Mouse (Mus musculus): Measurements from ENCODE around the gene Pfas. TPM values are rescaled to one million over a fixed set of nuclear protein-coding genes. Genes with fewer than 3 reads are reported as not detected.
"Not testable (repeated sequence)": the region's sequence is repeated elsewhere in the genome, so short reads cannot be mapped to it uniquely, and the experiment has no call there.

The Pfas gene
- total RNA-seq, 2 experiments from 2014 or later = 26.1 to 26.2 TPM

DNA sequence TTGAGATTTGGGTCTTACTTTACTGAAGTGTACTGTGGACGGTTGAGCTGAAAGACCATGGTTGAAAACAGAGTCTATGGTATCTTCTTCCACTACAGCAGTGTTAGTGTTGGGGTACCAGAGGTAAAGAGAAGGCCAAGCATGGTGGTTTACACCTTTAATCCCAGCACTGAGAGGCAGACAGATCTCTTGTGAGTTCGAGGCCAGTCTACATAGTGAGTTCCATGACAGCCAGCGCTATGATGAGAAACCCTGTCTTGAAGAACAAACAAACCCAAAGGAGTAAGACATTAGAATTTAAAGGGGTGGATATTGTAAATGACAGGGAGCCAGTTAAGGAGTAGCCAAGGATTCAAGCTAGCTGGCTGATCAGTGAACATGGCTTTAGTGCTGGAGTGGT, 8.5 kb upstream of the Pfas start:
- DNase-seq (ENCODE audit: low spot score in 2 of 2) = no peak

DNA sequence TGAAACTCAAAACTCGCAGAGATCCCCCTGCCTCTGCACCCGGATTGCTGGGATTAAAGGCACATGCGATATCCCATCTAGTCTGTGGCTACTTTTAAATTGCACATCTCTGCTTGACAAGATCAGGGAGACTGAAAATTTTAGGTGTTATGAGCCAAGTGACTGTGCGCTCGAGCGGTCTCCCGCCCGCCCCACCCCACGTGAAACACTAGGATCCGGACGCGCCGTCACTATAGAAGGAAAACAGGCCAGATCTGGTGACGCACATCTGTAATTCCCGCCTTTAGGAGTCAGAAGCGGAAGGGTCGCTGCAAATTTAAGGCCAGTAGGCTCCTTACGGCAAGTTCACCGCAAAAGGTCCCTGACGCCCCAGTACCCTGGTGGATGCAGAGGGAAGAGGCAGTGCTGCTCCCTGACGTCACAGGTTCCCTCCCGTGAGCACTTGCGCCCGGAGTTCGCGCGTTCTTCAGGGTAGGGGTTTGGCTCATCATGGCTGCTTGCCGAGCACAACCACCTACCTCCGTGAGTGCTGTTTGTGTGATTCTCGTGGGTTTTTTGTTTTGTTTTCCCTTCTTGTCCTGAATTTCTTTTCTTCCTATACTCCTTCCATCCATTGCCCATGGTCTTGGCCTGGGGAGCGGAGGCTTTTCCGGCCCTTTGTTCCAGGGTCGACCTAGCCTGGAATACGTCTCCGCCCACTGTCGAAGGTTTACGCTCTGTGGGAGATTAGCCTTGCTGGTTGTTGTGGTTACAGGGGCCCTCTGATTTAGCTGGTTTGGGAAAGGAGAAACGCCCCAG, 7.6 kb upstream of the Pfas start, which contains the start of gene Ctc1:
Gene Ctc1, plus strand, starts transcription at position 268 of the 798 bp plus-strand sequence.
- DNase-seq (ENCODE audit: low spot score in 2 of 2) = peak; percentile 91 to 92

DNA sequence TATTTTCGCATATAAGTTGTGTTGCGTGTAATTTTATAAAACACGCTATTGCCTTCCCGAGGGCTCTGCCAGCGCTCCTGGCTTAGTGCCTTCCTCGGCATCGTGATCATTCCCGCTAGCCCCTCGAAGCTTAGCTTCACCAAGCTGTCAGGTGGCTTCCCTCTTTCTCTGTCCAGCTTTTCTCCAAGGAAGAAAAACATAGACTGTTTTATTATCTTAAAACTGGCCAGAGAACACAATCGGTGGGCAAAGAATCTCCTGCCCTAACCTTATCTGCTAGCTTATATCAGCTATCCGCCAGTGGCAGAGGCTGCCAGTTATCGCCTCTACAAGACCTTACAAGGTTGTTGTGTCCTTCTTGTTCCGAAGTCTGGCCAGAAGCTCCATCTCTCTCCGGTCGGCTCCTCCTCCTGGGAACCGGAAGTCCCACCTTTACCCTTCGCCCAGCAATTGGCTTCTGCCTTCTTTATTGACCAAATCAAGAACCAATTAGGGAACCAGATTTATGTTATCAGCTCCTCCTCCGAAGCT, 3.9 kb upstream of the Pfas start:
- DNase-seq (ENCODE audit: low spot score in 2 of 2) = peak; percentile 83 to 86

DNA sequence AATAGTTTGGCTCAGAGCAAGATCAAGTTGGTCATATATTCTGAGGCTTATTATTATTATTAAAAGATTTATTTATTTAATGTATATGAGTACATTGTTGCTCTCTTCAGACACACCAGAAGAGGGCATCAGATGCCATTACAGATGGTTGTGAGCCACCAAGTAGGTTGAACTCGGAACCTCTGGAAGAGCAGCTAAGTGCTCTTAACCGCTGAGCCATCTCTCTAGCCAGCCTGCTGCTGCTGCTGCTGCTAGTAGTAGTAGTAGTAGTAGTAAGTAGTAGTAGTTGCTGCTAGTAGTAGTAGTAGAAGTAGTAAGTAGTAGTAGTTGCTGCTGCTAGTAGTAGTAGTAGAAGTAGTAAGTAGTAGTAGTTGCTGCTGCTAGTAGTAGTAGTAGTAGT, 3.2 kb upstream of the Pfas start:
- DNase-seq (ENCODE audit: low spot score in 2 of 2) = not testable (repeated sequence)

DNA sequence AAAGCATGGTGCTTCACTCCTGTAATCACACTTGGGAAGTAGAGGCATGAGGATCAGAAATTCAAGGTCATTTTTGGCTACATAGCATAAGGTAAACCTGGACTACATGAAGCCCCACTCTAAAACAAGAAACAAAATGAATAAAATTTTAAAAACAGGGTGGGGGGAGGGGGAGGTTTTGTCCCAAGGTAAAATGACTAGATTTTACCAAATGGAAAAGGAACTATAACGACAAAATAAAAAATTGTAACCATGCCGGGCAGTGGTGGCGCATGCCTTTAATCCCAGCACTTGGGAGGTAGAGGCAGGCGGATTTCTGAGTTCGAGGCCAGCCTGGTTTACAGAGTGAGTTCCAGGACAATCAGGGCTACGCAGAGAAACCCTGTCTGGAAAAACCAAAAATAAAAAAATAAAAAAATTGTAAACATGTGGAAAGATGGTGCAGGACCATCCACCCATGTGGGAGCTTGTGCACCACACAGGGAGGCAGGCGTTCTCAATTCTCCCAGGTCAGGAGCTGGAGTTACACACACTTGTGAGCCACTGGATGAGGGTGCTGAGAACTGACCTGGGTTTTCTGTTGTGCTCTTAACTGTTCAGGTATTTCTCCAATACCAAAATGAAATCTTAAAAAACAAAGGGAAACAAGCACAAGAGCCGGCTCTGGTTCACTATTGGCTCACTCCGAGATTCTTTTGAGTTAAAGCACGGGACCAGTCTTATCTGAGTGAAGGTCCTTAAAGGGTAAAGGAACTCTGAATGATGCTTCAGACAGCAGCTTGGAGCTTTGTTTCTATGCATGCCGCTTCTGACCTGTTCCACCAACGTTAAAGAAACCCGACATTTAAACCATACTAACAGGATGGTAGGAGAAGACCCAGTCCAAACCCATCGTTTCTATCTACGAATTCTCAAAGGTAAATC, 2.4 kb upstream of the Pfas start:
- no peak for DNase-seq (ENCODE audit: low spot score in 2 of 2)

DNA sequence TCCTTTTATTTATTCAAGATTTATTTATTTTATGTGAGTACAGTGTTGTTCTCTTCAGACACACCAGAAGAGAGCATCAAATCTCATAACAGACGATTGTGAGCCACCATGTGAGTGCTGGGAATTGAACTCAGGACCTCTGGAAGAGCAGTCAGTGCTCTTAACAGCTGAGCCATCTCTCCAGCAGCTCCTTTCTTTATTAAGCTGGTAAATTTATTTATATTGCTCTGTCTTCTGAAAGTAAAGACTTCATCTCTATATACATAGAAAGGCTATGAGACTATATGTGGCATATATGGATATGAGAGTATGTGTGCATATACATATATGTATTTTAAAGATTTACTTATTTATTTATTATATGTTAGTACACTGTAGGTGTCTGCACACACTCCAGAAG, 1.2 kb upstream of the Pfas start:
- DNase-seq (ENCODE audit: low spot score in 2 of 2) = no peak

DNA sequence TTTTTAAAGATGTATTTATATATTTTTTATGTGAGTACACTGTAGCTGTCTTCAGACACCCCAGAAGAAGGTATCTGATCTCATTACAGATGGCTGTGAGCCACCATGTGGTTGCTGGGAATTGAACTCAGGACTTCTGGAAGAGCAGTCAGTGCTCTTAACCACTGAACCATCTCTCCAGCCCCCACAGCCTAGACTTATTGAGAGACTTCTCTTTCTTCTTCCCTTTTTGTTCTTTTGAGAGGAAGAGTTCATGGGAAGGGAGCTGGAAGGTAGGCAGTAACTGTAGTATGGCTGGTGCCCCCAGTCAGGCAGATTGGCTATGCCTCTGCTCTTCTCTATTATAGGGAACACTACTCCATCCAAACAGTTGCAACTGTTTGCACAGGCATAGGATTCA, 1.7 kb downstream of the Pfas start:
- DNase-seq (ENCODE audit: low spot score in 2 of 2) = not testable (repeated sequence)

DNA sequence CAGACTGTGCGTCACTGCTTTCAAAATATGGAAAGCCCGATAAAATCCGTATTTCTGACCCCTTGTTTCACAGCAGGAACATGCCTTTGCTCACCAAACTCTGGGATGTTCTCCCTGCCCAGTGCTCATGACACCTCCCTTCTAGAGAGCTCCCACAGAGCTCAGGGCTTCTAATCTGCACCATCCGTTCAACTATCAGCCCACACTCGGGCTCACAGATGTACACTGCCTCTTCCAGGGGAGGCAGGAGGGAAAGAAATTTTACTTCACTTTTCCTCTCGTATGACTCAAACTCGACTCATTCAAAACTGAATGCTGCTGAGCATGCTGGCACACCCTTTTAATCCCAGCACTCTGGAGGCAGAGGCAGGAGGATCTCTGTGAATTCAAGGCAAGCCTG, 3.1 kb downstream of the Pfas start:
- no peak for DNase-seq (ENCODE audit: low spot score in 2 of 2)

DNA sequence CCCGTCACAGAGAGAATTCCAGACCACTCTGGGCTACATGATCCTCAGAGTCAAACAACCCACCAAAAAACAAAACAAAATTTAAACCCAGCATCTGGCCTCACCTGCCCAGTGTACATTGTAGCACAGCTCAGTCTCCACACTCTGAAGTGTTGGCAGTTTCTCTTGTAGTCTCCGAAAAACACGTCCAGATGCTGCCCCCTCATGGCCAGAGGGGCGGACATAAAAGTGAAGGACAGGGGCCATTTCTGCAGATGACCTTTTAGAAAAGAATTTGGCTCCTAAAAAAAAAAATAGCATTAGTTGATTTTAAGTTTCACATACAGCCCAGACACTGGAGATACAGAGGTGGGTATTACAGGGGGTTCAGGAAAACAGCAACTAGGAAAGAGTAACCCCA, 4.7 kb downstream of the Pfas start:
- no peak for DNase-seq (ENCODE audit: low spot score in 2 of 2)

DNA sequence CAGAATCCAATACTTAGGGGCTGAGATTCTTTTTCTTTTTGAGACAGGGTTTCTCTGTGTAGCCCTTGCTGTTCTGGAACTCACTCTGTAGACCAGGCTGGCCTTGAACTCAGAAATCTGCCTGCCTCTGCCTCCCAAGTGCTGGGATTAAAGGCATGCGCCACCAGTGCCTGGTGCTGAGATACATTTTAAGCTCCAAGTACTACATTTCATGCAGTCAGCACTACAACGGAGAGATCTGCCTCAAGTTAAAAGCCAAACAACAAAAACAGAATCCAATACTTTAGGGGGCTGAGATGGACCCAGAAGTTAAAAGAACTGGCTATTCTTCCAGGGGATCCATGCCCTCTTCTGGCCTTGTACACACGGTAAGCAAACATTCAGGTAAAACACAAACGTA, 5.5 kb downstream of the Pfas start:
- DNase-seq (ENCODE audit: low spot score in 2 of 2) = not testable (repeated sequence)

DNA sequence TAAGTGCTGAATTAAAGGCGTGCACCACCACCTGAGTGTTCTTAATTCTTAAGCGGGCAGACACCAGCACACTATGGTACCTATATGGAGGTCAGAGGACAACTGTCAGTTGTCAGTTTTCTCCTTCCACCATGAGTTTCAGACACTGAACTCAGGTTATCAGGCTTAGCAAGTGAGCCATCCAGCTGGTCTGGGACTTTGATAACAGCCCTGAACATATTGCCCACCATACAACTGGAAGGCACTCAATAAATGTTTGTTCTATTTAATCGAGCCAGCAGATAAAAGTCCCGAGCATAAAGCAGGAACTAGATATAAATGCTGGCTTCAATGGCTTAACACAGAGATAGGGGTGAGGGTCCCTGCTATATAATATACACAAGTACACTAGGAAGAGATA, 11.2 kb downstream of the Pfas start:
- DNase-seq (ENCODE audit: low spot score in 2 of 2) = no peak

DNA sequence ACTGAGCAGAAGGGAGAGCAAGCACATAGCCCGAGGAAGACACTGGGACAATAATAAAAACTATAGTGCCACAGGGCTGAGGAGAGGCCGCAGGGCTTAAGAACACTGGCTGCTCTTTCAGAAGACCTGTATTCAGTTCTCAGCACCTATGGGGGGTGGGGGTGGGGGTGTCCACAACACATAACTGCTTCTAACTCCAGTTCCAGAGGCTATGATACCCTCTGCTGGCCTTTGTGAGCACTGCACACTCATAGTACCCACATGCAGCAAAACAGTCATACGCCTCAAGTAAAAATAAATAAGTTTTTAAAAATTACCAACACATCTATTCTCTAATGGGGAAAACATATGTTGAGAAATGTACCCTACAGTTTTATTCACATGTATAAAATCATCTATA, 13.9 kb downstream of the Pfas start:
- DNase-seq (ENCODE audit: low spot score in 2 of 2) = no peak

DNA sequence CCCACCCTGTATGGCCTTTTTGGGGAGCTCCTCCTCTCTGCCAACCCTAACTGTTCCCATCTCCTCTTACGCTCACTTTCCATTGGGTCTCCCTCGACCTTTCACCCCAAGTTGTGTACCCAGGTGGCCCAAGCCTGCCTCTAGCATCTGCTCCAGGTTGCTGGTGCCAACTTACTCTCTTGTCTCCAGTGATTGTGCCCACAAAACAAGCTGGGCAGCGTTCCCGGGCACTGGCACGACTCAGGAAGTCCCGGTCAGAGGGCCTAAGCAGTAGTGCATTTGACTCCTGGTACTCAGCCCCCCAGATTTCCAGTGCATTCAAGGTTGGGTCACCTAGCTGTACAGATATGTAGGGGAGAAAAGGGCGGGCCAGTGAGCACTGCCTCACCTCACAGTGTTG, 15.1 kb downstream of the Pfas start:
- DNase-seq (ENCODE audit: low spot score in 2 of 2) = no peak

DNA sequence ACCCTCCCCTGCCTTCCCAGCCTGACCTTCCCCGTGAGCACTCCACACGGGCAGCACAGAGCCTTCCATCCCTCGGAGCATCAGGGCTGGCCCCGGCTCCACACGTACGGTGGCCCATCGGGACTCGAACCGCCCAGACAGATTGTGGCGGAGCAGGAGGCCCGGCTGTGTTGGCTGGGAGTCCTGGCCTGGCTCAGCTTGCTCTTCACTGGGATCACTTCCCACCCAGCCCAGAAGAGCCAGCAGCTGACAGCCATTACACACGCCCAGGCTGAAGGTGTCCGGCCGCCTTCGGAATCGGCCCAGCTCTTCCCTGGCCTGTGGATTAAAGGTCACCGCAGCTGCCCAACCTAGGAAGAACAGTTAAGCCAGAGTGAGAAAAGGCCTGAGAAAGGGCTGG, 19.9 kb downstream of the Pfas start:
- no peak for DNase-seq (ENCODE audit: low spot score in 2 of 2)

DNA sequence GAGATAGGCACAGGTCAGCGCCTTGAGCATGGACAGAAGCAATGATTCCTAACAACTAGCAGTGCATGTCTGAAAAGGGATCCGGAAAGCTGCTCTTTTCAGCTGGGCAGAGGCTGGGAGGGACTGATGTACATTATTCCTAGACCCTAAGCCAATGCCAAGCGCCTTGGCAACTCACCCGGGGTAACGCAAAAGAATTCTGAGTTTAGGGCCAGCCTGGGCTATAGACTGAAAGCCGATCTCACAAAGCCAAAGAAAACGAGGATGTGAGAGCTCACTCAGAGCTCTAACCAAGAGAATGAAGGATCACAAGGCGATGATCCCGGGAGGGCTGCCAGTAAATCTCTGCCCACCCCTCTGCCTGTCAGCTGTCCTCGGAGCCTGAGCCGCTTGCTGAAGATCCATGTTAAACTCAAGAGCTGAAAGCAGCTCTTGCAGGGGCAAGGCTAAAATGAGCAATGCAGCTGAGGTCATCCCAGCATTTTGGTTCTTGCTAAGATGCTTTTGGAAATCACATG, 20.8 kb downstream of the Pfas start:
- DNase-seq (ENCODE audit: low spot score in 2 of 2) = no peak

DNA sequence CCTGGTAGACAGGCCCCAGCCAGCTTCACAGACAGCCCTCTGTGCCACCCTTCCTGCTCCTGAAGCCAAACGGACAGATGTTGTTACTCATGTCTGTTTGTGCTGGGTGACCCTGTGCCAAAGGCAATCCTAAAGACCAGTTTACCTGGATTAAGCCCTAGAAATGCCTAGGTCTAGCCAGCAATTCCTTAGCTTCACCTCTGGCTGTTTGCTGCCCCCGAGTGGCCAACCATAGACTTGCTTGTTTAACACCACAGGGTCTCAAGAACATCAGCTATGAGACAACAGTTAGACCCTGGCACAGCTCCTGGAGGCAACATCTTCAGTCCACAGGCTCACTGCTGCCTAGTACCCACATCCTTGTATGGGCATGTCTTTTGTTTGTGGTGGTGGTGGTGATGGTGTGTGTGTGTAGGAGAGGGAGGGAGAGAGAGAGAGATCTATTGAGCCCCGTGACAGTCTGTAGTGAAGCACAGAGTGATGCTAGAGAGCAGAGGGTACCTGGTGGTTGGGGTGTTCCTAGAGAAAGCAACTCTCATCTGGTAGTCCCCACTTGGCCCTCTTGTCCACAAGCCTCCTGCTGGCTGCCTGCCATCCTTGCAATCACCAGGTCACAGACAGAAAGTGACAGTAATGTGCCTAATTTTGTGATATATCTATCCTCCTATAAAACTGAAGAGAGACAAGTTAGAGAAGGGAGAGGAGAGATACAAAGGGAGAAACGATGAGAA, 25.5 kb downstream of the Pfas start:
- peak; percentile 69 to 81 for DNase-seq (ENCODE audit: low spot score in 2 of 2)

DNA sequence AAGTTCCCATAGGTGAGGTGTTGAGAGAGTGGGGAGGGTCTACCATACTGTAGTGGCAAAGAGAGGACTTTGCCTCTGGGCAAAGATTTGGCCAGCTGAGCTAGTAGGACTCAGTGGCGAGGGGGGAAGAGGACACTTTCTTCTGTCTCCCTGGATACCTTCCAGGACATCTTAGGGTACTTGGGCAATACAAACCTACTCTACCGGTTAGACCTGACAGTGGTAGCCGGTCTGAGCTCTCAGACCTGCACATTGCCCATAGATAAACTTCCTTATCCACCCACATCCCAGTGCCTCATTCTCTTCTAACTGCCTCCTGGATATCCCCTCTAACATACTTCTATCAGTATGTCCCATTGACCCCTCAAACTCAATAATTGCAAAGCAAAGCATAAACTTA, 27.3 kb downstream of the Pfas start:
- DNase-seq (ENCODE audit: low spot score in 2 of 2) = no peak

DNA sequence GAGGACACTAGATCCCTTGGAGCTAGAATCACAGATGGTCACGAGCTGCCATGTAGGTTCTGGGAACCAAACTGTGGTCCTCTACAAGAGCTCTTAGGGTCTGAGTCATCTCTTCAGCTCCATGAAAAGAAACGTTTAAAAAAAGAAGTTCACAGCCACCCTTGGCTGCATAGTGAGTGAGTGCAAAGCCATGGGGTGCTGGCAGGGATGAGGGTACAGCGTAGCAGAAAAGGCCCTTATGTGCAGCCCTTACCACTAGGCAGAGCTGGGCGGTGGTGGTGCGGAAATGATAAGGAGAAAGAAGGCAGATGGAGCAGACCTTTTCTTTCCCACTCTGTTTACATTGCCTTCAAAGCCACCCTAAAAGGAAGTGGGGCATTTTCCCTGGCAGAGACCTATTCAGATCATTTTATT, 28.9 kb downstream of the Pfas start:
- peak in 1 of 2 experiments; percentile 20 for DNase-seq (ENCODE audit: low spot score in 2 of 2)

DNA sequence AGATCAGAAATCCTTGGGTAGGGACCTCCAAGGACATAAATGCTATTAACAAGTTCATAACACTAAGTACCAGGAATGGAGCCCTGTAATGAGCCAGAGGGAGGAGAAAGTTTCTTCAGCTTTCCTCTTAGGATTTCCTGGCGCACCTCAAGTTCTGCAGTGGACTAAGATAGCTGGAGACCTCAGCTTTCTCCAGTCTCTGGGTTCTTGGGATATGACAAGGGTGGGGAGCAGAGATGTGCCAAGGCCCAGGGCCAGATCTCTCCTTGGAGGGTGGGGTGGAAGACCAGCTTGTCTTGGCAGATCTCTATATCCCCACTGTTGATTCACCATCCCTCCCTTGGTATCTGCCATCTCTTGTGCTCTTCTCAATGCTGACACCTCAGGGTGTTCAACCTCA, 32.7 kb downstream of the Pfas start:
- DNase-seq (ENCODE audit: low spot score in 2 of 2) = no peak

DNA sequence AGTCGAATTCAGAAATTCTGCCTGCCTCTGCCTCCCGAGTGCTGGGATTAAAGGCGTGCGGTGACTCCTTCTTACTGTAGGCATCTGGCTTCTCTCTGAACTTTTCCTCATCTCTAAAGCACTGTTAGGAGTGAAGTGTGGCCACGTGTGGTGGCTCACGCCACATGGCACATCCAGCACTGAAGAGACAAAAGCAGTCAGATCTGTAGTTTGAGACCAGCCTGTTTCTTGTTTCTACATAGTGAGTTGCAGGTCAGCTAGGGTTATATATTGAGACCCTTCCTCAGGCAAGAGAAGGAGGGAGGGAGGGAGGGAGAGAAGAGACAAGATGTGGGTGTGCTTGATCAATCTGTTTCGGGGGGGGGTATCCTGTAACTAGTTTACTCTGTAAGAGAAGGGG, 33.2 kb downstream of the Pfas start, which contains the start of gene Rangrf:
Gene Rangrf, minus strand, starts transcription at position 101 of the 400 bp plus-strand sequence.
- no peak for DNase-seq (ENCODE audit: low spot score in 2 of 2)

DNA sequence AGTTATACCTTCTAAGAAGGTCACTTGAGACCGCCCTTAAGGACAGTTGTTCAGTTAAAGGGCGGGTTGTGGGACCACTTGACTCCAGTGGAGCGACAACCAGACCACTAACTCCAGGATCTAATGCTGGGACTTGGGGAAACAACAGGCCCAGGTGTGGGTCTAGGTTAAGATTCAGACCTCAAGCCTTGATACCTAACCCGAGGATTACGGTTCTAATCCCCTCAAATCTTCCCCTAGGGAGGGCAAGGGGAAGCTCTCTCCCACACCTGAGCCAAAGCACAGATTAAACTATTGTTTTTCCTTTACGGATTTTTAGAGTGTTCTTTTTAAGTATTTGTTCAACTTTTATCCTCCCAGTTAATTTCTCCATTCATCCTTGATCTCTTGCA, 34.2 kb downstream of the Pfas start:
- no peak for DNase-seq (ENCODE audit: low spot score in 2 of 2)

Measured in left cerebral cortex, adult 18-20 months (tissue).